Mouse (Mus musculus): ENCODE measurements at regions not wholly inside any gene's neighbourhood (a gene's known extent, or its start where the extent isn't known, plus 50 kb on each side); places are given as distances from the start of the nearest gene placed in this dataset.

GRCm38 (mm10) chr15:67979451-67979850 is 1478.7 kb upstream of the Lrrc6 start:
- WGBS = 59% methylated on average over 3 of the region's 3 CpGs
- Histone ChIP-seq H3K4me1 (ENCODE audit: control insufficient read depth, insufficient read depth, low read length) (no peaks in the 10 kb centered on the region), H3K9me3 (ENCODE audit: control insufficient read depth, low read length) (no peaks in the 10 kb centered on the region), H3K9ac (ENCODE audit: low read length) (no peak overlapping the region), H3K4me3 (ENCODE audit: low read depth, low read length) (no peak overlapping the region), H3K27ac (ENCODE audit: low read depth, low read length) (no peak overlapping the region), H3K36me3 (ENCODE audit: control insufficient read depth, insufficient read depth, low read length) (no peaks in the 10 kb centered on the region), H3K4me2 (ENCODE audit: low read depth) (no peak overlapping the region), H3K27me3 (ENCODE audit: control insufficient read depth, insufficient read depth, low read length) (no peaks in the 10 kb centered on the region)
- ATAC-seq (ENCODE audit: insufficient read depth, low FRiP score, low TSS enrichment) (no peak), DNase-seq (ENCODE audit: low spot score) (no peak)

DNA sequence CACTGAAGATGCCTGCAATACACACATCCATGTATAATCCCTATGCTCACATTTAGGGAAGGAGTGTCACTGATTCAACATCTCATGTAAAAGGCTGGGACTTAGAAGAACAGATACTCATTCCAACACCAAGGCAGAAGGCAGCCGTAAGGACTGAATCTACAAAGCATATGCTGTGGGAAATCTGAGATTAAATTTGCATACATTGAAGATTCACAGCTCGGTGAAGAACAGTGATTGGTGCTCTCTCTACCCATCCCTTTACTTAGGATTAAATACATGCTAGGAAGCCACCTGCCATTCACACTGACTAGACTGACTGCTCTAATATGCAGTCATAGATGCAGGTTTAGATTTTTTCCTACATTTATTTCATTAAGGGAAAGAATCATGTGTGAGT is 1476.5 kb upstream of the Lrrc6 start:
- Histone ChIP-seq H3K9me3 (ENCODE audit: control insufficient read depth, low read length) (no peaks in the 10 kb centered on the region), H3K9ac (ENCODE audit: low read length) (no peak overlapping the region), H3K4me3 (ENCODE audit: low read depth, low read length) (no peak overlapping the region), H3K27ac (ENCODE audit: low read depth, low read length) (no peak overlapping the region), H3K27me3 (ENCODE audit: control insufficient read depth, insufficient read depth, low read length) (no peaks in the 10 kb centered on the region), H3K36me3 (ENCODE audit: control insufficient read depth, insufficient read depth, low read length) (no peaks in the 10 kb centered on the region), H3K4me2 (ENCODE audit: low read depth) (no peak overlapping the region), H3K4me1 (ENCODE audit: control insufficient read depth, insufficient read depth, low read length) (no peaks in the 10 kb centered on the region)
- ATAC-seq (ENCODE audit: insufficient read depth, low FRiP score, low TSS enrichment) (no peak), DNase-seq (ENCODE audit: low spot score) (no peak)
- 89% methylated on average over 2 of the region's 2 CpGs for WGBS

DNA sequence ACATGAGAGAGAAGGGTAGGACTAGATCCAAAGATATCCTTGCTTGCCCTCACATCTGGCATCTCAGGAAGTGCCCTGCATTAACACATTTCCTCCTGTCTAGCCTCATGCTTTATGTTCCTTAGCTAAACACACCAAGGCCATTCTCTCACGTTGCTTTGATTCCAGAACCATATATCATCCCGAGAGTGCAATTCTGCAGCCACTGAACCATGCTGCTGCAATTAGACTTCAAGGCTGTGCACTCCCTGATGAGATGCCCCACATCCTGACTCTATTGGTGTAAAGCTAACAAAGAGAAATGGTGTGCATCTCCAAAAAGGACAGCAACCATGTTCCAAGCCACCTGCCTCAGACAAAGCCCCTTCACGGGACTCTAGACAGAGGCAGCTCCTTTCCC is 1471.3 kb upstream of the Lrrc6 start:
- H3K36me3 ChIP-seq (ENCODE audit: control insufficient read depth, insufficient read depth, low read length) = no peaks in the 10 kb centered on the region
- H3K9me3 ChIP-seq (ENCODE audit: control insufficient read depth, low read length) = no peaks in the 10 kb centered on the region
- no peaks in the 10 kb centered on the region for H3K4me1 ChIP-seq (ENCODE audit: control insufficient read depth, insufficient read depth, low read length)
- H3K4me3 ChIP-seq (ENCODE audit: low read depth, low read length) = no peak overlapping the region
- 19% methylated on average over 3 of the region's 3 CpGs for WGBS
- H3K27me3 ChIP-seq (ENCODE audit: control insufficient read depth, insufficient read depth, low read length) = no peaks in the 10 kb centered on the region
- H3K4me2 ChIP-seq (ENCODE audit: low read depth) = no peak overlapping the region
- ATAC-seq (ENCODE audit: insufficient read depth, low FRiP score, low TSS enrichment) (peak; percentile 80; the same call in 1 of the 2 replicates), DNase-seq (ENCODE audit: low spot score) (peak; percentile 38)
- no peak overlapping the region for H3K27ac ChIP-seq (ENCODE audit: low read depth, low read length)
- no peak overlapping the region for H3K9ac ChIP-seq (ENCODE audit: low read length)

DNA sequence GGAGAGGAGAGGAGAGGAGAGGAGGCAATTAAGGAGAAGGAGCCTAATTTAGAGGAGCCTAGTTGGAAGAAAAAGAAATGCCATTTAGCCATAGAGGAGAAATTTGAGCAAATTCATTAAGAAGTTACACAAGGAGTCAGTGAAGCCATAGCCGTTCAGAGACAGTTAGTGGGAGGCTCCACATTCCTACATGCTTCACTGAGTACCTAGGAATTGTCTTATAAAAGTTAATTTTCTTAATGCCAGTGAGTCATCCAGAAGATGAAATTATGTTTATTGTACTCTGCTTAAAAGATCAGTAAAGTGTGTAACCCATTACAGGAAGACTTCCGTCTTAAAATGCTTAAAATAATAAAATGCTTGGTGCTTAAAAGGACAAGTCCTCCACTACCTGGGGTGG is 1453.5 kb upstream of the Lrrc6 start:
- H3K36me3 ChIP-seq (ENCODE audit: control insufficient read depth, insufficient read depth, low read length) = no peaks in the 10 kb centered on the region
- no peak overlapping the region for H3K4me2 ChIP-seq (ENCODE audit: low read depth)
- DNase-seq (ENCODE audit: low spot score) (no peak), ATAC-seq (ENCODE audit: insufficient read depth, low FRiP score, low TSS enrichment) (no peak)
- WGBS = 71% methylated on average over 2 of the region's 2 CpGs
- no peaks in the 10 kb centered on the region for H3K9me3 ChIP-seq (ENCODE audit: control insufficient read depth, low read length)
- no peak overlapping the region for H3K4me3 ChIP-seq (ENCODE audit: low read depth, low read length)
- H3K27me3 ChIP-seq (ENCODE audit: control insufficient read depth, insufficient read depth, low read length) = no peaks in the 10 kb centered on the region
- H3K4me1 ChIP-seq (ENCODE audit: control insufficient read depth, insufficient read depth, low read length) = no peaks in the 10 kb centered on the region
- no peak overlapping the region for H3K27ac ChIP-seq (ENCODE audit: low read depth, low read length)
- no peak overlapping the region for H3K9ac ChIP-seq (ENCODE audit: low read length)

DNA sequence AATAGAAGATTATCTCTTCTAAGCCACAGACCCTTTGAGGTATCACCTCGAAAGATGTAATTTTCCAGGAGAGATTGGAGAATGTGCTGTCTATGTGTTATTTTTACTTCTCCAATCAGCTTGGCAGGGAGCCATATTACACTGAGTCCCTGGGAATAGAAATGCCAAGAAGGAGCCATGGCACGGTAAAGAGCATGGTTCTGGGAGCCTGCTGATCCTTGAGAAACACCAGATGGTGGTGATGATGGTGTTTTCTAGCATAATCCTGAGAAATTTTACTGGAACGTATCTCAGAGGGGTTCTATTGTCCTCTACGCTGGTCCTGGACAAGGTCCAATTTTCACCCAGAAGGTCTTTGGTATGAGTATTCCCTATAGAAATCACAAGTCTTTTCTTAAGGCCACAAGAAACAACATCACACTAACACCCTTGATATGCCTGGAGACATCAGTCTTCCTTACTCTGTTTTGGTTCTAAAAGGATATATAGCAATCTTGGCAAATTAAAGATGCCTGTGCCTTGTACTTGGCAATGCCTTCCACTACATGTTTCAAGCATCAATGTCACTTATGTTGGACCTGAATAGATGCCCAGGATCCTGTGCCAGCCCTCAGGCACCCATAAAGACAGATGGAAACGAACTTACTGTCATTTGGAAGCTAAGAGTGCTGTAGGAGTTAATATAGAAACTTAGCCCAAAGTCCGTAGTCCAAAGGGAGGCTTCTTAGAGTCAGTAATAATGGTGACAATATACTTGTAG is 1449.8 kb upstream of the Lrrc6 start:
- ATAC-seq (ENCODE audit: insufficient read depth, low FRiP score, low TSS enrichment) (no peak), DNase-seq (ENCODE audit: low spot score) (no peak)
- Histone ChIP-seq H3K9me3 (ENCODE audit: control insufficient read depth, low read length) (no peaks in the 10 kb centered on the region), H3K4me3 (ENCODE audit: low read depth, low read length) (no peak overlapping the region), H3K36me3 (ENCODE audit: control insufficient read depth, insufficient read depth, low read length) (no peaks in the 10 kb centered on the region), H3K27me3 (ENCODE audit: control insufficient read depth, insufficient read depth, low read length) (no peaks in the 10 kb centered on the region), H3K4me2 (ENCODE audit: low read depth) (no peak overlapping the region), H3K9ac (ENCODE audit: low read length) (no peak overlapping the region), H3K4me1 (ENCODE audit: control insufficient read depth, insufficient read depth, low read length) (no peaks in the 10 kb centered on the region), H3K27ac (ENCODE audit: low read depth, low read length) (no peak overlapping the region)
- 85% methylated on average over 6 of the region's 6 CpGs for WGBS

DNA sequence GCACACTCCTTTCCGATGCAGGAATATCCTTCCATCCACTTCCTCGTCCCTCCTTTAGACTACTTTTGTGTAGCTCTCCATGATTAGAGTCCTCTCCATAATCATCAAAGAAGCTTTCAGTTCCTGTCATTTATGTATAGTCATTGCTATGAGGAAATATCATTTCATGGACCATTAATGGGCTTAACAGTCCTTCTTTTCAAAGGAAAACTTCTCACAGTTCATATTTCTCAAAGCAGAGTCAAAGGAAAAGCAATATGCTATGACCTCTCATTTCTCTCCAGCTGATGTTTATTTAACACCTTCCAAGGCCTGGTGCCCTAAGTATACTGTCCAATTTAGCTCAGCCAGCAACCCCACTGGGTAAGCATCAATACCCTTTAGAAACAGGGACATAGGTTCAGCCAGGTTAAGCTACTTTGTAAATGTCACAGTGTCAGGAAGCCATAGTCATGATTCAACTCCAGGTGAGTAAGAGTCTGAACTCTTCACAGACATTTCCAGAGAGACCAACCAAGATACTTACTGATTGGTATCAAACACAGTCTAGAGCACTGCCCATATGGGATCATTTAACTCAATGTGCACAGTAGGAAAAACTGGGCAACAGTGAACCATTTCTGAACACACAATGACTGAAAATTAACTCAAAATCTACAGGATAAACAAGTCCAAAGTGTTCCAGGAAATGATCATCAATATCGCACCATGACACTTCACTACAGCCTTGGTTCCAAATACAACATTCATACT is 1443.8 kb upstream of the Lrrc6 start:
- H3K9me3 ChIP-seq (ENCODE audit: control insufficient read depth, low read length) = no peaks in the 10 kb centered on the region
- no peak for ATAC-seq (ENCODE audit: insufficient read depth, low FRiP score, low TSS enrichment)
- H3K36me3 ChIP-seq (ENCODE audit: control insufficient read depth, insufficient read depth, low read length) = no peaks in the 10 kb centered on the region
- H3K27ac ChIP-seq (ENCODE audit: low read depth, low read length) = no peak overlapping the region
- no peaks in the 10 kb centered on the region for H3K4me1 ChIP-seq (ENCODE audit: control insufficient read depth, insufficient read depth, low read length)
- no peak overlapping the region for H3K9ac ChIP-seq (ENCODE audit: low read length)
- no peaks in the 10 kb centered on the region for H3K27me3 ChIP-seq (ENCODE audit: control insufficient read depth, insufficient read depth, low read length)
- no peak overlapping the region for H3K4me3 ChIP-seq (ENCODE audit: low read depth, low read length)
- 87% methylated on average over 3 of the region's 3 CpGs for WGBS
- H3K4me2 ChIP-seq (ENCODE audit: low read depth) = no peak overlapping the region
- DNase-seq (ENCODE audit: low spot score) = no peak

- Histone ChIP-seq H3K27me3 (ENCODE audit: control insufficient read depth, insufficient read depth, low read length) (no peaks in the 10 kb centered on the region), H3K4me3 (ENCODE audit: low read depth, low read length) (no peak overlapping the region), H3K4me2 (ENCODE audit: low read depth) (no peak overlapping the region), H3K36me3 (ENCODE audit: control insufficient read depth, insufficient read depth, low read length) (no peaks in the 10 kb centered on the region), H3K4me1 (ENCODE audit: control insufficient read depth, insufficient read depth, low read length) (no peaks in the 10 kb centered on the region), H3K9ac (ENCODE audit: low read length) (no peak overlapping the region), H3K27ac (ENCODE audit: low read depth, low read length) (no peak overlapping the region), H3K9me3 (ENCODE audit: control insufficient read depth, low read length) (no peaks in the 10 kb centered on the region)
- ATAC-seq (ENCODE audit: insufficient read depth, low FRiP score, low TSS enrichment) = no peak
- DNase-seq (ENCODE audit: low spot score) = no peak
Measured at GRCm38 (mm10) chr15:67943046-67943445, 1442.3 kb upstream of the Lrrc6 start.

GRCm38 (mm10) chr15:67940510-67940909 is 1439.8 kb upstream of the Lrrc6 start:
- 89% methylated on average over 1 of the region's 1 CpGs for WGBS
- ATAC-seq (ENCODE audit: insufficient read depth, low FRiP score, low TSS enrichment) (no peak), DNase-seq (ENCODE audit: low spot score) (no peak)
- Histone ChIP-seq H3K9me3 (ENCODE audit: control insufficient read depth, low read length) (no peaks in the 10 kb centered on the region), H3K4me2 (ENCODE audit: low read depth) (no peak overlapping the region), H3K4me1 (ENCODE audit: control insufficient read depth, insufficient read depth, low read length) (no peaks in the 10 kb centered on the region), H3K9ac (ENCODE audit: low read length) (no peak overlapping the region), H3K27me3 (ENCODE audit: control insufficient read depth, insufficient read depth, low read length) (no peaks in the 10 kb centered on the region), H3K4me3 (ENCODE audit: low read depth, low read length) (no peak overlapping the region), H3K27ac (ENCODE audit: low read depth, low read length) (no peak overlapping the region), H3K36me3 (ENCODE audit: control insufficient read depth, insufficient read depth, low read length) (no peaks in the 10 kb centered on the region)

GRCm38 (mm10) chr15:67924885-67925284 is 1424.2 kb upstream of the Lrrc6 start:
- H3K36me3 ChIP-seq (ENCODE audit: control insufficient read depth, insufficient read depth, low read length) = no peaks in the 10 kb centered on the region

More at GRCm38 (mm10) chr15:67924885-67925284, 1424.2 kb upstream of the Lrrc6 start:
- H3K4me3 ChIP-seq (ENCODE audit: low read depth, low read length) = no peak overlapping the region
- H3K4me1 ChIP-seq (ENCODE audit: control insufficient read depth, insufficient read depth, low read length) = no peaks in the 10 kb centered on the region
- DNase-seq (ENCODE audit: low spot score) (no peak), ATAC-seq (ENCODE audit: insufficient read depth, low FRiP score, low TSS enrichment) (no peak)
- no peaks in the 10 kb centered on the region for H3K27me3 ChIP-seq (ENCODE audit: control insufficient read depth, insufficient read depth, low read length)
- no peaks in the 10 kb centered on the region for H3K9me3 ChIP-seq (ENCODE audit: control insufficient read depth, low read length)
- no peak overlapping the region for H3K9ac ChIP-seq (ENCODE audit: low read length)
- WGBS = 73% methylated on average over 2 of the region's 2 CpGs
- H3K27ac ChIP-seq (ENCODE audit: low read depth, low read length) = no peak overlapping the region
- no peak overlapping the region for H3K4me2 ChIP-seq (ENCODE audit: low read depth)
